Mouse (Mus musculus) thymus, adult 2 months (tissue): ENCODE measurements at regions not wholly inside any gene's neighbourhood (a gene's known extent, or its start where the extent isn't known, plus 50 kb on each side); places are given as distances from the start of the nearest gene placed in this dataset.
"Not testable (repeated sequence)": the region's sequence is repeated elsewhere in the genome, so short reads cannot be mapped to it uniquely, and the experiment has no call there.

Experiments
- DNase-seq: peaks from one replicate; pipeline ENCODE4 v3.0.0; 2021
- H3K27ac ChIP-seq: fragments of 200-500 bp; 2 replicates; pipeline ENCODE4 v1.5.1; 2012; ENCODE audit warnings: low read length, control low read depth; ENCODE audit not compliant: control insufficient read depth, insufficient read depth
- H3K27me3 ChIP-seq: fragments of 200-500 bp; 2 replicates; pipeline ENCODE4 v1.6.1; 2012; ENCODE audit warnings: mild to moderate bottlenecking, low read length, moderate library complexity, mixed read lengths; ENCODE audit not compliant: control insufficient read depth, insufficient read depth
- H3K36me3 ChIP-seq: fragments of 200-500 bp; 2 replicates; pipeline ENCODE4 v1.6.1; 2012; ENCODE audit warnings: mild to moderate bottlenecking, low read length, moderate library complexity; ENCODE audit not compliant: control insufficient read depth, insufficient read depth
- H3K4me1 ChIP-seq: fragments of 200-500 bp; replicated peaks from 2 replicates; pipeline ENCODE4 v1.6.1; 2012; ENCODE audit warnings: low read length; ENCODE audit not compliant: control insufficient read depth, insufficient read depth
- H3K4me3 ChIP-seq: fragments of 200-500 bp; 2 replicates; pipeline ENCODE4 v1.5.1; 2012; ENCODE audit warnings: mild to moderate bottlenecking, low read length, control low read depth, moderate library complexity; ENCODE audit not compliant: control insufficient read depth, insufficient read depth
- CTCF ChIP-seq: fragments of 200-500 bp; IDR thresholded peaks from 2 replicates; pipeline ENCODE4 v1.5.1; 2012; ENCODE audit warnings: mild to moderate bottlenecking, control low read depth, low read length, moderate library complexity, borderline replicate concordance; ENCODE audit not compliant: control insufficient read depth, poor library complexity, insufficient read depth; ENCODE audit errors: extremely low read depth
- POLR2A ChIP-seq: fragments of 200-500 bp; IDR thresholded peaks from 2 replicates; pipeline ENCODE4 v1.6.1; 2012; ENCODE audit warnings: mild to moderate bottlenecking, low read length, control low read depth, moderate library complexity; ENCODE audit not compliant: control insufficient read depth, poor library complexity, insufficient read depth; ENCODE audit errors: extremely low read depth
- WGBS: fragments of 180-500 bp; shearing (Covaris S2); methylation state at CpG from one replicate; pipeline ENCODE4 v1.1.7; 2018; 5-methylcytosine and 5-hydroxymethylcytosine counted together

DNA sequence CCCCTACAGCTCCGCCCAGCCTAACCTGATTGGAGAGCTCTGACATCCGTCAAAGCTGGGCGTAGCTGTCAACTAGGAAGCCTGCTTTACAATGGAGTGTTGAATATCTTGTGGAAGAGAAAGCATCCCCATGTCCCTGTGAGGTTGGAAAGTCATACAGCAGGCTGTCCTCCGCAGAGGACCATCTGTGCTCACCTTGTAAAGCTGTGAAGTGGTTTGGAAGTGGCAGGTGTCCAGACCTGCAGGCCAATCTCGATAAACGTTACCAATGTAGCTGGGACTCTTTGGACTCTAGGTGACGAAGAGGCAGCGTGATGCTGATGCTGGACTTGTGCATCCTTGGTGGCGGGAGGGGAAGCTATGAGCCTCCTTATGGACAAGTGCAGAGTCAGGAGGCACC, 305.1 kb downstream of the Ajap1 start:
- Histone ChIP-seq H3K27me3 (no peaks in the 10 kb centered on the region), H3K36me3 (no peaks in the 10 kb centered on the region), H3K4me3 (no peak overlapping the region), H3K4me1 (no peaks in the 10 kb centered on the region), H3K27ac (no peak overlapping the region)
- 92% methylated on average over 9 of the region's 9 CpGs for WGBS
- DNase-seq: no peak
- TF ChIP-seq POLR2A (no peak), CTCF (no peak)

DNA sequence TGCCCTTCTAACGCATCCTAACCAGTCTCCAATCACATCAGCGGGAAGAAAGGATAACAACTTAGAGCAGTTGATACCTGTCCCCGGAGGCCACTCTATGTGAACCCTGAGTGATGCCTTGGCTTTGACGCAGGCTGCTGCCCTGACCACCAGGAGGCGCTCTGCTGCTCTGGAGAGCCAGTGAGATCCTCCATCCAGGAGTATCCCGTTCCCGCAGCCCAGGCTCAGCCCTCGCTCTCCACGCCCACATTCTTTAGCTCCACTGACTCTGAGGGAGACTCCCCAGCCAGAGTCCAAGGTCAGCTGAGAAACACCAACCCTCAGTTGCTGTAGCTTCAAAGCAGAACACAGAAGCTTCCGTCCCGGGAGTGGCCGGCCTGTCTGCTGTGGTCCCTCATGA, 307.0 kb downstream of the Ajap1 start:
- WGBS: 21% methylated on average over 12 of the region's 12 CpGs
- H3K36me3 ChIP-seq: no peaks in the 10 kb centered on the region
- no peak overlapping the region for H3K27ac ChIP-seq
- no peaks in the 10 kb centered on the region for H3K27me3 ChIP-seq
- H3K4me3 ChIP-seq: no peak overlapping the region
- H3K4me1 ChIP-seq: no peaks in the 10 kb centered on the region
- TF ChIP-seq POLR2A: no peak
- no peak for TF ChIP-seq CTCF
- no peak for DNase-seq

DNA sequence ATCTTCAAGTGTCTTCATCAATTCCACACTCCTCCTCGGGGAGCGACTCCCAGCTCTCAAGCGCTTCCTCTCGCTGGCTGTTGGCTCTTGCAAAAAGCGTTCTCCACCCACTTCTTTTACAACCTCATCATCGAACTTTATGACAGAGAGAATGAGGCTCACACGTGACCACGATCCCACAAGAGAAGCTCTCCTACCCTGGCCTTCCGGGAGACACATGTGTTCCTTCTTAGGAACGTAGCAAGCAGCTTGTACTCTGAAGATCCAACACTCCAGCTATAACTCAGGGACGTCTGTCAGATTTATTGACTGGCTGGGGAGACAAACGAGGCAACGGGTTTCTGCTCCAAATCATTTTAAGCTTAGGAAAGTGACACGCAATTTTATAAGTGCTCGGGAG, 307.5 kb downstream of the Ajap1 start:
- H3K27ac ChIP-seq: no peak overlapping the region
- H3K4me1 ChIP-seq: no peaks in the 10 kb centered on the region
- 83% methylated on average over 15 of the region's 15 CpGs for WGBS
- H3K4me3 ChIP-seq: no peak overlapping the region
- DNase-seq: no peak
- TF ChIP-seq CTCF: no peak
- TF ChIP-seq POLR2A: no peak
- H3K36me3 ChIP-seq: no peaks in the 10 kb centered on the region
- no peaks in the 10 kb centered on the region for H3K27me3 ChIP-seq

DNA sequence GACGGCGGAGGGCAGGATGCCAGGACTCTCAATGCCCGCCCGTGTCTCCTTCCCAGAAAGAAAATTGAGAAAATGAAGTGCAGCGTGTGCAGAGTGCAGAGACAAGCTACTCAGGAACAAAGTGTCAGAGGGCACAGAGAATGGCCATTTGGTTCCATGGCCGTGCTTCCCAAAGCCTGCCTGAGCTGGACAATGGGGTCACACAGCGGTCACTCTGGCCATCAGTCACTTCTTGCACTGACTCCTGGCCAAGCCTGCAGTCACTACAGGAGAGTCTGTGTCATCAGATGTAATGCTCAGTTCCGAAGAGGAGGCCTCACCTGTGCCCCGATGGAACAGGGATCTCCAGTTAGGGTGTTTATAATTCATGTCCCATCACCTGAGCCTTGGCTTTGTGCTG, 312.6 kb downstream of the Ajap1 start:
- Histone ChIP-seq H3K36me3 (no peaks in the 10 kb centered on the region), H3K4me1 (no peaks in the 10 kb centered on the region), H3K27ac (no peak overlapping the region), H3K4me3 (no peak overlapping the region), H3K27me3 (no peaks in the 10 kb centered on the region)
- no peak for DNase-seq
- TF ChIP-seq CTCF: no peak
- no peak for TF ChIP-seq POLR2A
- WGBS: 81% methylated on average over 9 of the region's 9 CpGs

DNA sequence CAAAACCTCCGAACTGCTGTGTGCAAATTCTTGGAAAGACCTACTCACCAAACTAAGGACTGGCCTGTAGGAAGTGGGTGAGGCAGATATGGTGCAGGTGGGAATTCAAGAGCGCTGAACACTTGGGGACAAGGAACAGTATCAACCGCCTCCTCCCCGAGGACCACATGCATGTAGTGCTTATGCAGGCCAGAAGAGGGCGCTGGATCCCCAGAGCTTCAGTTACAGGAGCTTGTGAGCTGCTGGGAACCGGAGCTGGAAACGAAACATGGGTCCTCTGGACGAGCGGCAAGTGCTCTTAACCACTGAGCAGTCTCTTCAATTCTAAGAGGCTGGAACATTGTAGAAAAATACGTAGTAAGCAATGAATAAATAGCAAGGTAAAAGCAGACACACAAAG, 317.8 kb downstream of the Ajap1 start:
- Histone ChIP-seq H3K27ac (no peak overlapping the region), H3K4me1 (no peaks in the 10 kb centered on the region), H3K36me3 (no peaks in the 10 kb centered on the region), H3K27me3 (no peaks in the 10 kb centered on the region), H3K4me3 (no peak overlapping the region)
- 85% methylated on average over 10 of the region's 10 CpGs for WGBS
- no peak for DNase-seq
- no peak for TF ChIP-seq CTCF
- no peak for TF ChIP-seq POLR2A

DNA sequence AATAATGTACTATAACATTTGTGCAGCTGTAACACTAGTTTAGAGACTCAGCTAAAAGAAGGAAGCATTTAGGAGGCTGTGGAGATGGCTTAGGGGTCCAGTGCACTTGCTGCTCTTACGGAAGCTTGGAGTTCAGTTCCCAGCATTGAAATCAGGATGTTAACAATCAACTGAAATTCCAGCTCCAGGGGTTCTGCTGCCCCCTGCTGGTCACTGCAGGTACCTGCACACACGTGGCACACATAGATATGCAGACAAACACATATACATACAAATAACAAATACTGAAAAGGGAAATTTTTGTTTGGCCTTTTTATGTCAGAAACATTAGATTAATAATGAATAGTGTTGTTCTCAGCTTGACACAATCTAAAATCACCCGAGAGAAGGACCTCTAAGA, 322.5 kb downstream of the Ajap1 start:
- Histone ChIP-seq H3K27me3 (no peaks in the 10 kb centered on the region), H3K36me3 (no peaks in the 10 kb centered on the region), H3K4me3 (no peak overlapping the region), H3K27ac (no peak overlapping the region), H3K4me1 (no peaks in the 10 kb centered on the region)
- no peak for TF ChIP-seq CTCF
- no peak for TF ChIP-seq POLR2A
- DNase-seq: no peak
- 94% methylated on average over 3 of the region's 3 CpGs for WGBS

DNA sequence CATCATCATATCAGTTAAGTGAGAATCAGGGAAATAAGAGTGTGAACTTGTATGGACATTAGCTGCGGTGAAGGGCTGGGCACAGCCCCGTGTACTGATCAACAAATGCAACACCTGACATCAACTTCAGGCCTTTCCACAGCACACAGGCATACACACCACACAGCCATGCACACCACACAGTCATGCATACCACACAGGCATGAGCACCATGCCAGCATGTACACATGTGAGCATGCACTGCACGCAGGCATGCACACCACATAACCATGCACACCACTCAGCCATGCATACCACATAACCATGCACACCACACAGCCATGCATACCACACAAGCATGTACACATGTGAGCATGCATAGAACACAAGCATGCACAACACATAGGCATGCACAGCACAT, 325.0 kb downstream of the Ajap1 start:
- no peak overlapping the region for H3K27ac ChIP-seq
- no peaks in the 10 kb centered on the region for H3K27me3 ChIP-seq
- no peak overlapping the region for H3K4me3 ChIP-seq
- no peaks in the 10 kb centered on the region for H3K36me3 ChIP-seq
- 90% methylated on average over 3 of the region's 3 CpGs for WGBS
- TF ChIP-seq CTCF (no peak), POLR2A (no peak)
- no peak for DNase-seq
- no peaks in the 10 kb centered on the region for H3K4me1 ChIP-seq

DNA sequence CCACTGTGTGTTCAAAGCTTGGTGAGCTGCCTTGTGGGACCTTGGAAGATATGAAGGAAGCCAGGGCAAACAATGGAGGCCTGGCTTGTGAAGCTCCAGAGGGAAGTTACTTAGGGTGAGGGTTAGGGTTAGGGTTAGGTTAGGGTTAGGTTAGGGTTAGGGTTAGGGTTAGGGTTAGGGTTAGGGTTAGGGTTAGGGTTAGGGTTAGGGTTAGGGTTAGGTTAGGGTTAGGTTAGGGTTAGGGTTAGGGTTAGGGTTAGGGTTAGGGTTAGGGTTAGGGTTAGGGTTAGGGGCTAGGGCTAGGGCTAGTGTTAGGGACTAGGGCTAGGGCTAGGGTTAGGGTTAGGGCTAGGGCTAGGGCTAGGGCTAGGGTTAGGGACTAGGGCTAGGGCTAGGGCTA, 329.7 kb downstream of the Ajap1 start:
- not testable (repeated sequence) for H3K27ac ChIP-seq, H3K4me1 ChIP-seq, H3K36me3 ChIP-seq, DNase-seq, H3K27me3 ChIP-seq, H3K4me3 ChIP-seq
